Mouse (Mus musculus): ENCODE measurements around the gene Oprm1. TPM values are rescaled to one million over a fixed set of nuclear protein-coding genes. Genes with fewer than 3 reads are reported as not detected.

The Oprm1 gene
- not detected in 2 replicates for polyA plus RNA-seq (2014; fragmentation: Nextera tagmentation; extraction: Ambion mirVana)

GRCm38 (mm10) chr10:6758206-6758605 lies at the start of gene Oprm1:
Oprm1 (plus strand) TSS chr10:6758506.
- H3K9ac ChIP-seq = no peak within 1 kb of the TSS
- H3K36me3 ChIP-seq (ENCODE audit: insufficient read depth) = no peaks in the 10 kb centered on the region
- DNase-seq = no peak
- TF ChIP-seq CTCF (IDR thresholded peaks at IDR 0.05; ENCODE audit: low read depth) = no peak
- H3K27me3 ChIP-seq (ENCODE audit: insufficient read depth, low read length) = no peaks in the 10 kb centered on the region
- H3K4me3 ChIP-seq (ENCODE audit: low read depth, low read length) = no peak within 1 kb of the TSS
- no peak within 1 kb of the TSS for H3K4me2 ChIP-seq
- no peaks in the 10 kb centered on the region for H3K4me1 ChIP-seq (ENCODE audit: insufficient read depth)
- no peak within 1 kb of the TSS for H3K27ac ChIP-seq (ENCODE audit: low read depth)
- no peak for ATAC-seq (ENCODE audit: insufficient read depth)
- 90% methylated on average over 3 of the region's 3 CpGs for WGBS
- no peaks in the 10 kb centered on the region for H3K9me3 ChIP-seq (ENCODE audit: low read depth, low read length)

GRCm38 (mm10) chr10:6717181-6717948 lies 40.9 kb upstream of the Oprm1 start:
- WGBS = 73% methylated on average over 4 of the region's 4 CpGs
- no peaks in the 10 kb centered on the region for H3K9me3 ChIP-seq (ENCODE audit: low read depth, low read length)
- no peak for ATAC-seq (ENCODE audit: insufficient read depth)

GRCm38 (mm10) chr10:6723765-6724164 lies 34.5 kb upstream of the Oprm1 start:
- DNase-seq = no peak
- ATAC-seq (ENCODE audit: insufficient read depth) = no peak

More at GRCm38 (mm10) chr10:6717181-6717948, 40.9 kb upstream of the Oprm1 start:
- H3K4me2 ChIP-seq = no peak overlapping the region
- DNase-seq = no peak
- H3K9ac ChIP-seq = no peak overlapping the region
- H3K4me1 ChIP-seq (ENCODE audit: insufficient read depth) = no peaks in the 10 kb centered on the region
- H3K27me3 ChIP-seq (ENCODE audit: insufficient read depth, low read length) = no peaks in the 10 kb centered on the region
- no peaks in the 10 kb centered on the region for H3K36me3 ChIP-seq (ENCODE audit: insufficient read depth)
- no peak for TF ChIP-seq CTCF (IDR thresholded peaks at IDR 0.05; ENCODE audit: low read depth)
- H3K27ac ChIP-seq (ENCODE audit: low read depth) = no peak overlapping the region
- no peak overlapping the region for H3K4me3 ChIP-seq (ENCODE audit: low read depth, low read length)

GRCm38 (mm10) chr10:6728469-6728868 lies 29.8 kb upstream of the Oprm1 start:
- H3K4me3 ChIP-seq (ENCODE audit: low read depth, low read length) = no peak overlapping the region
- ATAC-seq (ENCODE audit: insufficient read depth) = no peak
- H3K4me2 ChIP-seq = no peak overlapping the region
- no peaks in the 10 kb centered on the region for H3K4me1 ChIP-seq (ENCODE audit: insufficient read depth)
- no peaks in the 10 kb centered on the region for H3K27me3 ChIP-seq (ENCODE audit: insufficient read depth, low read length)
- DNase-seq = no peak
- WGBS = 93% methylated on average over 3 of the region's 3 CpGs
- no peaks in the 10 kb centered on the region for H3K36me3 ChIP-seq (ENCODE audit: insufficient read depth)
- H3K9me3 ChIP-seq (ENCODE audit: low read depth, low read length) = no peaks in the 10 kb centered on the region
- H3K27ac ChIP-seq (ENCODE audit: low read depth) = no peak overlapping the region
- H3K9ac ChIP-seq = no peak overlapping the region
- no peak for TF ChIP-seq CTCF (IDR thresholded peaks at IDR 0.05; ENCODE audit: low read depth)

More at GRCm38 (mm10) chr10:6723765-6724164, 34.5 kb upstream of the Oprm1 start:
- Histone ChIP-seq H3K4me2 (no peak overlapping the region), H3K27ac (ENCODE audit: low read depth) (no peak overlapping the region), H3K36me3 (ENCODE audit: insufficient read depth) (no peaks in the 10 kb centered on the region), H3K4me1 (ENCODE audit: insufficient read depth) (no peaks in the 10 kb centered on the region), H3K9me3 (ENCODE audit: low read depth, low read length) (no peaks in the 10 kb centered on the region), H3K27me3 (ENCODE audit: insufficient read depth, low read length) (no peaks in the 10 kb centered on the region), H3K4me3 (ENCODE audit: low read depth, low read length) (no peak overlapping the region), H3K9ac (no peak overlapping the region)
- no peak for TF ChIP-seq CTCF (IDR thresholded peaks at IDR 0.05; ENCODE audit: low read depth)
- 63% methylated on average over 1 of the region's 1 CpGs for WGBS

GRCm38 (mm10) chr10:6753375-6753774 lies 4.9 kb upstream of the Oprm1 start:
- no peaks in the 10 kb centered on the region for H3K9me3 ChIP-seq (ENCODE audit: low read depth, low read length)
- TF ChIP-seq CTCF (IDR thresholded peaks at IDR 0.05; ENCODE audit: low read depth) = no peak
- no peak for DNase-seq
- 74% methylated on average over 5 of the region's 5 CpGs for WGBS
- H3K36me3 ChIP-seq (ENCODE audit: insufficient read depth) = no peaks in the 10 kb centered on the region
- H3K27ac ChIP-seq (ENCODE audit: low read depth) = no peak overlapping the region
- H3K4me2 ChIP-seq = no peak overlapping the region
- no peaks in the 10 kb centered on the region for H3K4me1 ChIP-seq (ENCODE audit: insufficient read depth)
- no peaks in the 10 kb centered on the region for H3K27me3 ChIP-seq (ENCODE audit: insufficient read depth, low read length)
- no peak overlapping the region for H3K4me3 ChIP-seq (ENCODE audit: low read depth, low read length)
- ATAC-seq (ENCODE audit: insufficient read depth) = no peak
- H3K9ac ChIP-seq = no peak overlapping the region

GRCm38 (mm10) chr10:6761287-6761811 lies 3.0 kb downstream of the Oprm1 start, which contains the start of gene Gm10945:
Gm10945 (minus strand) TSS chr10:6761761.
- DNase-seq (peak; percentile 67), ATAC-seq (ENCODE audit: insufficient read depth) (peak; percentile 58; the same call in 1 of the 2 replicates)
- Histone ChIP-seq H3K4me1 (ENCODE audit: insufficient read depth) (no peaks in the 10 kb centered on the region), H3K36me3 (ENCODE audit: insufficient read depth) (no peaks in the 10 kb centered on the region), H3K9ac (no peak within 1 kb of the TSS), H3K27ac (ENCODE audit: low read depth) (no peak within 1 kb of the TSS), H3K4me2 (no peak within 1 kb of the TSS), H3K9me3 (ENCODE audit: low read depth, low read length) (no peaks in the 10 kb centered on the region), H3K27me3 (ENCODE audit: insufficient read depth, low read length) (no peaks in the 10 kb centered on the region), H3K4me3 (ENCODE audit: low read depth, low read length) (no peak within 1 kb of the TSS)
- 80% methylated on average over 2 of the region's 2 CpGs for WGBS
- no peak for TF ChIP-seq CTCF (IDR thresholded peaks at IDR 0.05; ENCODE audit: low read depth)

- no peak overlapping the region for H3K4me3 ChIP-seq (ENCODE audit: low read depth, low read length)
- no peaks in the 10 kb centered on the region for H3K4me1 ChIP-seq (ENCODE audit: insufficient read depth)
- H3K27me3 ChIP-seq (ENCODE audit: insufficient read depth, low read length) = no peaks in the 10 kb centered on the region
- no peaks in the 10 kb centered on the region for H3K36me3 ChIP-seq (ENCODE audit: insufficient read depth)
- DNase-seq (peak; percentile 86), ATAC-seq (ENCODE audit: insufficient read depth) (peak; percentile 79; the same call in 1 of the 2 replicates)
- H3K9me3 ChIP-seq (ENCODE audit: low read depth, low read length) = no peaks in the 10 kb centered on the region
- H3K27ac ChIP-seq (ENCODE audit: low read depth) = no peak overlapping the region
- no peak overlapping the region for H3K9ac ChIP-seq
- WGBS = 4% methylated on average over 25 of the region's 25 CpGs
- no peak for TF ChIP-seq CTCF (IDR thresholded peaks at IDR 0.05; ENCODE audit: low read depth)
- H3K4me2 ChIP-seq = no peak overlapping the region
These were observed 30.4 kb downstream of the Oprm1 start for GRCm38 (mm10) chr10:6788517-6789237.

Measured in lung, embryonic 14.5 days (tissue).